Mouse (Mus musculus): ENCODE measurements around the gene Adarb1.
A peak's percentile ranks its signal among the peaks of the same experiment; 100 is the strongest.

Adarb1 gene

GRCm38 (mm10) chr10:77418138-77418537, at the start of gene Adarb1:
TSS of gene Adarb1 (minus strand) at chr10:77418270.
- DNase-seq (ENCODE audit: low read depth in 2 of 2, low spot score in 2 of 2): peak; percentile 78 to 81

DNA sequence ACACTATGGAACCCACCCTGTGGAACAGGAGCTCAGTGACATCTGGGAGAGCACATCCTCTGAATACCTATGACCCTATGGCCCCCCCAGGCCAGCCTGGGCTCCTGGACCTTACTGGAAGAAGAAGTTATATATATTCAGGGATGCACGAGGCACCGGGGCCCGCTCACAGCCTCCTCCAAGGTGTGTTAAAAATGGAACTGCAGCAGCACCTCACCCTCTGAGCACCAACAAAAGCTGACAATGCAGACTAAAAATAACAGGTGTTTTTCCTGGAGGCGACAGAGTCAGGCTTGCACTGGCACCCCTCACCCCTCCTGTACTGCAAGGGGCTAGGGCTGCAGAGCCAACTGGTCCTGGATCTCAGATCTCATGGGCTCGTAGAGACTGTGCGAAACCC, 49.3 kb upstream of the Adarb1 start:
- DNase-seq (ENCODE audit: low read depth in 2 of 2, low spot score in 2 of 2): no peak

DNA sequence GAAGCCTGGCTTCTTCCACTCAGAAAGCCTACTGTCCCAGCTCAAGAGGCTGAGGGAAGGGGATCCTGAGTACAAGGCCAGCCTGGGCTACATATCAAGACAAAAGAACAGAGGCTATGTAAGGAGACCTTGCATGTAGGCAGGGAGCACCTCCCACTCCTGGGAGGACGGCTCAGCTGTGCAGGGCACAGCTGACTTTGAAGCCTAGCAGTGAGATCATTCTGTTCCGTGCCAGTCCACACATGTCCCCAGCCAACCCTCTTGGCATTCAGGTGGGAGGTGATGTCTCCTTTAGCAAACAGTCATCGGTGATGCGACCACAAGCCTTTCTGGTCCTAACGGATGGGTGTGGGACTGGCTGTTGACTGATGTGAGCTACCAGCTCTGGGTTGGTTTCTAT, 47.8 kb upstream of the Adarb1 start:
- no peak for DNase-seq (ENCODE audit: low read depth in 2 of 2, low spot score in 2 of 2)

DNA sequence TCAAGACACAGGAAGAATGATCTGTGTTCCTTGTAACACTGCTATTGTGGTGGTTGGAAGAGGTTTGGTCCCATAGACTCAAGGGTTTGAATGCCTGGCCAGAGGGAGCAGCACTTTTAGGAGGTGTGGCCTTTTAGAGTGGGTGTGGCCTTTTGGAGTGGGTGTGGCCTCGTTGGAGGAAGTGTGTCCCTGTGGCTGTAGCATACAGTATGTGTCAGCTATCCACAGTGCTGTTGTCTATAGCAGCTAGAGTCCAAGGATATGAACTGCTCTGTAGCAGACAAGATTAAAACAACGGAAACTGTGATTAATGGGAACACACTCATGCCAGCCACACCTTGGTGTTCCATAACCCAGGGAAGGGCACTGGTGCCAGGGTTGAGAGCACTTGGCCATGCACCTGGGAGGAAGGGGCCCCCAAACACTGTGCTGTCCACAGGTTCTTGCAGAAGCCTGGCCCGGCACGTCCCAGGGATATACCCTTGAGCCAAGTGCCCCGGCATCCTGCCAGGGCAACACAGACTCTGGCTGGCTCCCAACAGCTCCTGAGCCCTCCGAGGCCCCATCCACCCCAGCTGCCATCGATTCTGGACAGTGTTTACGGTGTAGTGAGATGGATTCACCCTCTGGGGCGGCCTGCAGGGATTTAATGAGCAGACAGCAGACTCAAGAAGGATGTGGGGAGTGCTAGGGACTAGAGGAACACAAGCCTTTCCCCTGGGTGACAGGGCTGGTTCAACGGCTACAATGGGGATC, 46.3 kb upstream of the Adarb1 start:
- no peak for DNase-seq (ENCODE audit: low read depth in 2 of 2, low spot score in 2 of 2)

DNA sequence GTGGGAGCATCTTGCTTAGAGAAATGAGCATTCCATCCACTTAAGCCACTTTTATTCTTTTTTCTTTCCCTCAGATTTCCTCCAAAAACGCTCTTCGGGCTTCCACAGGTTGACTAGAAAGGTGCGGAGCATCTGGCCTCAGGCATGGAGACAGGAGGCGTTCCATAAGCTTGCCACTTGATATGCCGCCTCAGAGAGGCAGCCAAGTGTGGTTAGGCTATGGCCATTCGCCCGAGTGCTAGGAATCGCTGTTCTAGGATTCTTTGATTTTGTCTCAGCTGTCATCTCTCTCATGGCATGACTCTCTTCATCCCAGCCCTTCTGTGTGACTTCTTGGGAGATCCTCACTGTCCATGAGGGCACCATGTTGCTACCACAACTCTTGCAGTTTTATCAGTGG, 43.1 kb upstream of the Adarb1 start:
- no peak for DNase-seq (ENCODE audit: low read depth in 2 of 2, low spot score in 2 of 2)

DNA sequence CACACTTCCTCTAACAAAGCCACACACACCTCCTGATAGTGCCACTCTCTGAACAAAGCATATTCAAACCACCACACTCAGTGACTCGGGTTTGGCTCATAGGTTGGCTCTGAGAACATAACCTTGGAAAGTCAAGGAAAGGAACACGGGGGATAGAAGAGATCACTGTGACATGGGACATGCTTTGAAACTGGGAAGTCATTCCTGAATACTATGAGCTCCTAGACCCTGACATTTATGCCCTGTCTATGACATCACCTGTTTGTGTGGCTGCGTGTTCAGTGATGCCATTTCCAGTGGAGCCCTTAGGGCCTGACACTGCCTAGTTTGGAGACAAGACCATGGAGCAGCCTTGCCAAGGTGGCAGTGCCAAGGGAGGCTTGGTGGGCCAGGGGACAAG, 39.6 kb upstream of the Adarb1 start:
- DNase-seq (ENCODE audit: low read depth in 2 of 2, low spot score in 2 of 2): no peak

DNA sequence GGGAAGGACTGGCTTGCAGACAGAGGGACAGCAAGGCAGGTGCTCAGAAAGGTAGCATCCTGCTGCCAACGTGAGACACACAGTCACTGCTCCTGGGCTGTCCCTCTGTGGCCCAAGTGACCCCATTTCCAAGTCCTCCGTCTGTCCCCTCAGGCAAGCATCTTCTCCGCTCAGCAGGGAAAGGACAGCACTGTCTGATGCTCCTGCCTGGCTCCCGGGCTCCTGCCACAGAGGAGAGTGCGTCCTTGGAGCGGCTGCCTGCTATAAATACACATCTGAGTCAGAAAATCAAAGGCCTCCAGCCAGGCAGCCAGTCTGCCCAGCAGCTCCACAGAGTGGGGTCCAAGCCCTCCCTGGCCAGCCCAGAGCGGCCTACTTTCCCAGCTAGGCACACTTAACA, 38.4 kb upstream of the Adarb1 start:
- no peak for DNase-seq (ENCODE audit: low read depth in 2 of 2, low spot score in 2 of 2)

DNA sequence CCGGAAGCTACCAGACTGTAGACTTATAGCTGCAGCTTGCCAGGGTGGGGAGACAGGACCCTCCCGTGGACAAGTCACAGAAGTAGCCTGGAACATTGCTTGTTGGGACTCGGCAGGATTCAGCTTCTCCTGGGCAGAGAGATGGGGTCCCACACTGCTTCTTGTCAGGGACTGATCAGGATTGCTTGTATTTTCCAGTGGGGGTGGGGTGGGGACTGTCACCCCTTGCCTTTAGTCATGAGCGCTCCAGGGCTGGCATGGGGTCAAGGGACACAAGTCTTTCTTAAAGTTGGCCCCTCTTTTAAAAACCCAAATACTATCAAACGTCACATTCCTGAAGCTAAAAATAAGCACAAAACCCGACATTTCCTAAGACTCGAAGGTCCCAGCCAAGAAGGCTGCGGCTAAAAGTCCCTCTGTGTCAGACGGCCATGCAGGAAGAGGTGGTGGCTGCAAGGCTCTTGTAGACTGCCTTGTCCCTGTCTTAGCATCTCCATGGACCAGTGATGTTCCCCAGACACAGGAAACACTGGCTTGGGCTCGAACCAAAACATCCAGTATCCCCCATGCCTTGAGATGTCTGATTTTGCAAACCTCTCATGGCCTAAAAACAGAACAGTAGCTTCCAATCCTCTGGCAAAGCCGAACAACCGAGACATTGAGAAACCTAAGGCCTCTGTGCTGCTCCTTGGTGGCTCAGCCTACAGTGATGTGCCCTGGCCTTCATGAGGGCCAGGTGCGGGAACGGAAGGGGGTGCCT, 37.4 kb upstream of the Adarb1 start:
- DNase-seq (ENCODE audit: low read depth in 2 of 2, low spot score in 2 of 2): no peak

GRCm38 (mm10) chr10:77454795-77455194, 36.7 kb upstream of the Adarb1 start:
- no peak for DNase-seq (ENCODE audit: low read depth in 2 of 2, low spot score in 2 of 2)

GRCm38 (mm10) chr10:77451822-77452221, 33.8 kb upstream of the Adarb1 start:
- DNase-seq (ENCODE audit: low read depth in 2 of 2, low spot score in 2 of 2): no peak

DNA sequence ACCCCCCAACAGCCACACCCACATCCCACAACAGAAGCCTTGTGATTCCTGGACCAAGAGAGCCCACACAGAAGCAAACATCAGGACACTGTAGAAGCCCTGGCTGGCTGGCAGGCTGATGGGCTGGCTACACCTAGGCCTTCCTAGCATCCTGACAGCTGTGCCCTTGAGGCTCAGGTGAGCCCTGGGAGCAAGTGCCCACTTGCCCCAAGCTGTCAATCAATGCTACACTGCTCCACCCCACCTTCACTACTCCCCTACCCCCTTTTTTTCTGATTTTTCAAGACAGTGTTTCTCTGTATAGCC, 32.0 kb upstream of the Adarb1 start:
- no peak for DNase-seq (ENCODE audit: low read depth in 2 of 2, low spot score in 2 of 2)

GRCm38 (mm10) chr10:77449315-77450158, 31.5 kb upstream of the Adarb1 start:
- no peak for DNase-seq (ENCODE audit: low read depth in 2 of 2, low spot score in 2 of 2)

DNA sequence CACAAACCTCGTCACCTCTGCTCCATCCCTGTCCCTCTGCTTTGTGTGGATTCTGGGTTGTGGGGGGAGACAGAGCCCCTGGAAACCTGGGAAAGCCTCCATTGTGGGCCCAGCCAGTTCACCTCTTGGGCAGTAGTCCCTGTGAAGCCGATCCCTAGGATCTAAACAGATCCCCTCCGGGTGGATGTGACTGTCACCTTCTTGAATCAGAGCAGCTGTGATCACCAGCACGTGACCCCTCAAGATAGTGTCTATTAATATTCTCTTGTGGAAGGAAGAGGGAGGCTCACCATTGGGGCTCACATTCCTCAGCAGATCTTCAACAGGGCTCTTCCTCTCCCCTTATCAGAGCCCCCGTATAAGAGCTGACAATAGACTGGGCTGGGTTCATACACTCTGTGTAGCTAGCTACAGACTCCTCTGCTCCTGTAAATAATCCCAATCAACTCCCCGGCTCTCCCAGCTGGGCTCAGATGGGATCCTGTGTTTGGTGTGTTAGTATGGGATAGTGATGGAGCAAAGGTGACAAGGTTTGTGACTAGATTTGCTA, 30.7 kb upstream of the Adarb1 start:
- DNase-seq (ENCODE audit: low read depth in 2 of 2, low spot score in 2 of 2): no peak

GRCm38 (mm10) chr10:77448209-77448608, 30.1 kb upstream of the Adarb1 start:
- DNase-seq (ENCODE audit: low read depth in 2 of 2, low spot score in 2 of 2): no peak

GRCm38 (mm10) chr10:77447755-77448154, 29.7 kb upstream of the Adarb1 start:
- no peak for DNase-seq (ENCODE audit: low read depth in 2 of 2, low spot score in 2 of 2)

- no peak for DNase-seq (ENCODE audit: low read depth in 2 of 2, low spot score in 2 of 2)
These were observed 24.2 kb upstream of the Adarb1 start for GRCm38 (mm10) chr10:77442250-77442649.

GRCm38 (mm10) chr10:77441812-77442211, 23.7 kb upstream of the Adarb1 start:
- no peak for DNase-seq (ENCODE audit: low read depth in 2 of 2, low spot score in 2 of 2)

DNA sequence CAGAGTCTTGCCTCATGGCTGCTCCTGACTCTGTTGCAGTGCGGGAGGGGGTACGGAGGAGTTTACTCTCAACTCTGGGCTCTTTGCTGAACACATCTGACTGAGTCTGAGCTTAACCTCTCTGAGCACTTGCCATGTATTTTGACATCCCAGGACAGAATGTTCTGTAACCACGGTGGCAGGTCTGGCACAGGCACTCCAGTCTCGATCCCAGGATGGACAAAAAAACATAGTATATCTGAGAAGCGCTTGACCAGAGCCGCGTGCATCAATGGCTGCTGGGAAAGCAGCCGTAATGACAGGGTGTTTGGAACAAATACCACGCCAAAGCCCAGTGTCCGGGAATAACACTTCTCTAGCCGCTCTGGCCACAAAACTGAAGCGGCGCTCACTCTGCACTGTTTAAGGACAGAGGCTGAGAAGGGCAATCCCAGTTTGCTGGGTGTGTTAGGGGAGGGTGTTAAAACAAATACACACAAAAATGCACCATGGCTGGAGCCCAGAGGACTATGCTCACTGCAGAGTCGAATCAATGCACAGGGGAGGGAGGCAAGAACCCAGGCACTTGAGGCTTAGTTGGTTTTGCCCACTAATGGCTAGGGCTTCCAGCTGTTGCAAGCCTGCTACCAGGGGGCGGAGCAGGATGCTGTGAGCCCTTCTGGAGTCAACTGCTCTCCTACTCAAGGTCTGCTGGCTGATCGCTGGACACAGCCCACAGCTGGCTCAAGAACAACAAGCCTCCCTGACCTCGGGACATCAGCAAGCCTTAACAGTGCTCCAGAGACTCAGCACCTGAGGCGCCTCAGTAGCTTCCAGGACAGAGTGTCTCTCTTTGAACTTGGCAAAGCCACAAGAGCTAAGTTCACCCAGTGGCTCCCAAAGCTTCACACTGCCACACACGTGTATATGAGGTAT, 23.0 kb upstream of the Adarb1 start:
- DNase-seq (ENCODE audit: low read depth in 2 of 2, low spot score in 2 of 2): no peak

- DNase-seq (ENCODE audit: low read depth in 2 of 2, low spot score in 2 of 2): no peak
These were observed 22.2 kb upstream of the Adarb1 start for GRCm38 (mm10) chr10:77440286-77440685.

- no peak for DNase-seq (ENCODE audit: low read depth in 2 of 2, low spot score in 2 of 2)
These were observed 21.0 kb upstream of the Adarb1 start for GRCm38 (mm10) chr10:77439026-77439425.

GRCm38 (mm10) chr10:77438021-77438420, 20.0 kb upstream of the Adarb1 start:
- no peak for DNase-seq (ENCODE audit: low read depth in 2 of 2, low spot score in 2 of 2)

All from CD8-positive naive resting alpha-beta T cell, adult 2 months (primary cell).